Mouse (Mus musculus) CH12.LX (cell line): ENCODE data around the gene Cuedc2.

Experiments
- CHD2 ChIP-seq: IDR thresholded peaks from 2 replicates; pipeline ENCODE4 v1.6.1; 2011; ENCODE audit warnings: low read length, improper control_type of control experiment
- CTCF ChIP-seq, 2 experiments: IDR thresholded peaks in 1 of 2; conservative IDR thresholded peaks in 1 of 2; 2 replicates each; pipeline ENCODE4 v1.5.1; 2011 to 2012; ENCODE audit warnings: low read depth in 2 of 2, low read length in 2 of 2, improper control_type of control experiment in 1 of 2, inconsistent platforms in 1 of 2, mild to moderate bottlenecking in 1 of 2, moderate library complexity in 1 of 2
- GABPA ChIP-seq: IDR thresholded peaks from 2 replicates; pipeline ENCODE4 v1.6.1; 2012; ENCODE audit warnings: low read depth, low read length, improper control_type of control experiment, inconsistent platforms; ENCODE audit not compliant: insufficient replicate concordance
- HCFC1 ChIP-seq: IDR thresholded peaks from 2 replicates; pipeline ENCODE4 v1.6.1; 2012; ENCODE audit warnings: low read depth, mild to moderate bottlenecking, inconsistent platforms, low read length, improper control_type of control experiment
- JUN ChIP-seq: IDR thresholded peaks from 2 replicates; pipeline ENCODE4 v1.6.1; 2011; ENCODE audit warnings: low read depth, mild to moderate bottlenecking, low read length, improper control_type of control experiment, moderate library complexity; ENCODE audit not compliant: insufficient read depth
- JUND ChIP-seq: conservative IDR thresholded peaks from 2 replicates; pipeline ENCODE4 v1.6.1; 2011; ENCODE audit warnings: low read depth, low read length, improper control_type of control experiment
- MAX ChIP-seq: IDR thresholded peaks from 2 replicates; pipeline ENCODE4 v1.6.1; 2011; ENCODE audit warnings: low read length, improper control_type of control experiment
- MAZ ChIP-seq: IDR thresholded peaks from 2 replicates; pipeline ENCODE4 v1.6.1; 2012; ENCODE audit warnings: low read depth, mild to moderate bottlenecking, inconsistent platforms, low read length, improper control_type of control experiment, moderate library complexity
- POLR2A ChIP-seq: IDR thresholded peaks from 2 replicates; pipeline ENCODE4 v1.6.1; 2011; ENCODE audit warnings: low read depth, mild to moderate bottlenecking, improper control_type of control experiment, low read length
- SIN3A ChIP-seq: IDR thresholded peaks from 2 replicates; pipeline ENCODE4 v1.6.1; 2012; ENCODE audit warnings: low read length, improper control_type of control experiment, inconsistent platforms
- SMC3 ChIP-seq: IDR thresholded peaks from 2 replicates; pipeline ENCODE4 v1.6.1; 2011; ENCODE audit warnings: low read depth, low read length, improper control_type of control experiment
- USF1 ChIP-seq: IDR thresholded peaks from 2 replicates; pipeline ENCODE4 v1.6.1; 2014; ENCODE audit warnings: low read depth, mild to moderate bottlenecking, inconsistent platforms, low read length, improper control_type of control experiment
- USF2 ChIP-seq: conservative IDR thresholded peaks from 2 replicates; pipeline ENCODE4 v1.6.1; 2011; ENCODE audit warnings: low read depth, low read length, improper control_type of control experiment

DNA sequence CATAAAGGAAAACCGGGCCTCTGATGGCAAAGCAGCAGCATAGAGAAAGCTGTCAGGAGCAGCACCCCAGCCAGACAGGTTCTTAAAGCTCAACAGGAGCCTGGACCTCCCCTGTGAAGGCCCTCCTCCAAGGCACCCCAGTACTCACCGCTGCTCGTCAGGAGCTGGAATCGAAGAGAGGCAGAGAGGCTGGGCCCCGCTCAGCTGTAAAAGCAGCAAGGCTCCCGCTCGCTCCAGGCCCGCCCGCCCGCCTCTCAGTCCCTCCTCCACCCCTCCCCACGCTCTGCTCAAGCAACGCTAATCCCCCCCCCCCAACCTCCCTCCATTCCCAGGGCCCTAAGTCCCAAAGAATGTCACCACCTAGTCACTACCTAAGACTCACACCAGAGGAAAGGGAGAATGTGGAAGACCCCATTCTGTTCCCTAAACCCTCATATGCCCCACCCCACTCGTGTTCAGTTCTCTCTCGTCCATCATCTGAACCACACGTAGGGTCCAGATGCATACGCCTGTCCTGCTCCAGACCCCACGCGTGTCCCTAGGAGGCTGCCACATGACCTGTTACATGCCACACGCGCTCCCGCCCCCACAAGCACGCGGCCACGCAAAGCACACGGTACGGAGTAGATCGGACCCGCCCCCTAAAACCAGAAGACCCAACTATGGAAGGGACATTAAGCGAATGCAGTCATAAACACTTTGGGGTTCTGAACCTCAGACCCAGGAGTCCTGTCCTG lies 12.3 kb downstream of the Cuedc2 start:
- TF ChIP-seq CTCF (conservative IDR thresholded peaks at IDR 0.05 in 1 of 2, IDR thresholded peaks at IDR 0.05 in 1 of 2; ENCODE audit: low read depth in 2 of 2, low read length in 2 of 2): no peak
- no peak for TF ChIP-seq SMC3
- TF ChIP-seq SIN3A: no peak
- TF ChIP-seq POLR2A: no peak
- no peak for TF ChIP-seq GABPA
- no peak for TF ChIP-seq USF1
- TF ChIP-seq MAX: no peak
- TF ChIP-seq CHD2: no peak
- no peak for TF ChIP-seq USF2
- no peak for TF ChIP-seq JUN
- no peak for TF ChIP-seq HCFC1
- no peak for TF ChIP-seq JUND
- no peak for TF ChIP-seq MAZ
